Mouse (Mus musculus): ENCODE measurements around the gene Bscl2. TPM values are rescaled to one million over a fixed set of nuclear protein-coding genes. Genes with fewer than 3 reads are reported as not detected.

Gene Bscl2
- polyA plus RNA-seq, 1 experiment from 2014 or later, result 43.2 TPM

- H3K27me3 ChIP-seq (replicated peaks; ENCODE audit: control insufficient read depth, insufficient read depth, low read length), result no peaks in the 10 kb centered on the region
- TF ChIP-seq CTCF (IDR thresholded peaks at IDR 0.05; ENCODE audit: low read depth), result no peak
- H3K27ac ChIP-seq (ENCODE audit: low read depth, low read length), result peak overlapping the region; percentile 92
- peak overlapping the region; percentile 89 for H3K4me2 ChIP-seq (replicated peaks; ENCODE audit: low read depth)
- no peaks in the 10 kb centered on the region for H3K9me3 ChIP-seq (ENCODE audit: control insufficient read depth)
- 20% methylated on average over 15 of the region's 15 CpGs for WGBS
- no peaks in the 10 kb centered on the region for H3K4me1 ChIP-seq (replicated peaks; ENCODE audit: control insufficient read depth, insufficient read depth, low read length)
- H3K9ac ChIP-seq (ENCODE audit: low read depth, low read length), result peak overlapping the region; percentile 83
- peaks cover 15% of the 10 kb centered on the region for H3K36me3 ChIP-seq (ENCODE audit: control insufficient read depth, insufficient read depth)
- peak overlapping the region; percentile 62 for H3K4me3 ChIP-seq (ENCODE audit: low read depth, low read length)
- ATAC-seq, result no peak
Measured at GRCm38 (mm10) chr19:8838041-8838730, 919 bp downstream of the Bscl2 start.

- no peak for ATAC-seq
- WGBS, result 81% methylated on average over 11 of the region's 11 CpGs
- H3K9me3 ChIP-seq (ENCODE audit: control insufficient read depth), result no peaks in the 10 kb centered on the region
- peak within 1 kb of the TSS; percentile 89 for H3K4me2 ChIP-seq (replicated peaks; ENCODE audit: low read depth)
- peak within 1 kb of the TSS; percentile 92 for H3K27ac ChIP-seq (ENCODE audit: low read depth, low read length)
- H3K36me3 ChIP-seq (ENCODE audit: control insufficient read depth, insufficient read depth), result peaks cover 11% of the 10 kb centered on the region; the same call in 1 of the 2 replicates
- no peaks in the 10 kb centered on the region for H3K4me1 ChIP-seq (replicated peaks; ENCODE audit: control insufficient read depth, insufficient read depth, low read length)
- H3K4me3 ChIP-seq (ENCODE audit: low read depth, low read length), result peak within 1 kb of the TSS; percentile 62
- no peak for TF ChIP-seq CTCF (IDR thresholded peaks at IDR 0.05; ENCODE audit: low read depth)
- H3K27me3 ChIP-seq (replicated peaks; ENCODE audit: control insufficient read depth, insufficient read depth, low read length), result no peaks in the 10 kb centered on the region
- H3K9ac ChIP-seq (ENCODE audit: low read depth, low read length), result peak within 1 kb of the TSS; percentile 83
Measured at GRCm38 (mm10) chr19:8839103-8839907, 2.0 kb downstream of the Bscl2 start, which contains the start of gene Gng3. Gng3 (minus strand) TSS chr19:8839194.

- Histone ChIP-seq H3K36me3 (ENCODE audit: control insufficient read depth, insufficient read depth) (peaks cover 6% of the 10 kb centered on the region; the same call in 1 of the 2 replicates), H3K27ac (ENCODE audit: low read depth, low read length) (peak overlapping the region; percentile 21), H3K27me3 (replicated peaks; ENCODE audit: control insufficient read depth, insufficient read depth, low read length) (no peaks in the 10 kb centered on the region), H3K4me2 (replicated peaks; ENCODE audit: low read depth) (peak overlapping the region; percentile 66), H3K9me3 (ENCODE audit: control insufficient read depth) (no peaks in the 10 kb centered on the region), H3K4me1 (replicated peaks; ENCODE audit: control insufficient read depth, insufficient read depth, low read length) (no peaks in the 10 kb centered on the region), H3K9ac (ENCODE audit: low read depth, low read length) (peak overlapping the region; percentile 60), H3K4me3 (ENCODE audit: low read depth, low read length) (peak overlapping the region; percentile 41)
- ATAC-seq, result peak; percentile 60
- TF ChIP-seq CTCF (IDR thresholded peaks at IDR 0.05; ENCODE audit: low read depth), result no peak
- 26% methylated on average over 29 of the region's 29 CpGs for WGBS
Measured at GRCm38 (mm10) chr19:8839908-8840791, 2.9 kb downstream of the Bscl2 start.

GRCm38 (mm10) chr19:8841012-8841411 is 3.7 kb downstream of the Bscl2 start:
- ATAC-seq, result no peak
- Histone ChIP-seq H3K9ac (ENCODE audit: low read depth, low read length) (peak overlapping the region; percentile 60), H3K27me3 (replicated peaks; ENCODE audit: control insufficient read depth, insufficient read depth, low read length) (no peaks in the 10 kb centered on the region), H3K36me3 (ENCODE audit: control insufficient read depth, insufficient read depth) (peaks cover 4% of the 10 kb centered on the region), H3K9me3 (ENCODE audit: control insufficient read depth) (no peaks in the 10 kb centered on the region), H3K27ac (ENCODE audit: low read depth, low read length) (no peak overlapping the region), H3K4me2 (replicated peaks; ENCODE audit: low read depth) (peak overlapping the region; percentile 66), H3K4me3 (ENCODE audit: low read depth, low read length) (peak overlapping the region; percentile 41; the same call in 1 of the 2 replicates), H3K4me1 (replicated peaks; ENCODE audit: control insufficient read depth, insufficient read depth, low read length) (no peaks in the 10 kb centered on the region)
- no peak for TF ChIP-seq CTCF (IDR thresholded peaks at IDR 0.05; ENCODE audit: low read depth)
- WGBS, result 94% methylated on average over 7 of the region's 7 CpGs

GRCm38 (mm10) chr19:8842961-8843360 is 5.7 kb downstream of the Bscl2 start:
- Histone ChIP-seq H3K4me1 (replicated peaks; ENCODE audit: control insufficient read depth, insufficient read depth, low read length) (no peaks in the 10 kb centered on the region), H3K4me3 (ENCODE audit: low read depth, low read length) (no peak overlapping the region), H3K4me2 (replicated peaks; ENCODE audit: low read depth) (no peak overlapping the region), H3K36me3 (ENCODE audit: control insufficient read depth, insufficient read depth) (peaks cover 23% of the 10 kb centered on the region), H3K27ac (ENCODE audit: low read depth, low read length) (no peak overlapping the region), H3K27me3 (replicated peaks; ENCODE audit: control insufficient read depth, insufficient read depth, low read length) (no peaks in the 10 kb centered on the region), H3K9me3 (ENCODE audit: control insufficient read depth) (no peaks in the 10 kb centered on the region), H3K9ac (ENCODE audit: low read depth, low read length) (no peak overlapping the region)
- no peak for ATAC-seq
- 87% methylated on average over 6 of the region's 6 CpGs for WGBS
- TF ChIP-seq CTCF (IDR thresholded peaks at IDR 0.05; ENCODE audit: low read depth), result no peak
